Mouse (Mus musculus): ENCODE data around the gene Ubqlnl. TPM values are rescaled to one million over a fixed set of nuclear protein-coding genes. Genes with fewer than 3 reads are reported as not detected.

Gene Ubqlnl
- total RNA-seq (2015) (not detected in 2 replicates), total RNA-seq (2017) (not detected in 2 replicates)

- ATAC-seq (replicated peaks; ENCODE audit: poor library complexity) = no peak
Observed at GRCm38 (mm10) chr7:104150456-104150855, at the start of gene Ubqlnl. Gene Ubqlnl, minus strand, starts transcription at chr7:104150556.

DNA sequence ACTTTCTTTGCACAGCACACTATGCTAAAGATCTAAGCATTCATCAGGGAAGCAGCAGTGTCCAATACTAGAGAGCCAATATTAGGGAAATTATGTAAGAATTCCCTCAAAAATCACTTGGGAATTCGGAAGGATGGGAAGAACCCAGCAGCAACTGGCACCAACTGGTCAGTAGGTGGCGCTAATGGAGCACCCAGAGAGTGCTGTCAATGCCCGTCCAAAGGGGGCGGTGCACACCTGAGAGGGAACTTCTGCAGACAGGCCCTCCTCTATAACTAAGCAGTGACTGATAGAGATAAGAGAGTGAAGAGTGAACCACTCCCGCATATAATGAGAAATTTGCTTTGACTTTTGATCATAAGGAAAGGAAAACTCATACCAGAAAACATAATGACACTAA is 49.5 kb upstream of the Ubqlnl start:
- ATAC-seq (replicated peaks; ENCODE audit: poor library complexity) = peak; percentile 99

DNA sequence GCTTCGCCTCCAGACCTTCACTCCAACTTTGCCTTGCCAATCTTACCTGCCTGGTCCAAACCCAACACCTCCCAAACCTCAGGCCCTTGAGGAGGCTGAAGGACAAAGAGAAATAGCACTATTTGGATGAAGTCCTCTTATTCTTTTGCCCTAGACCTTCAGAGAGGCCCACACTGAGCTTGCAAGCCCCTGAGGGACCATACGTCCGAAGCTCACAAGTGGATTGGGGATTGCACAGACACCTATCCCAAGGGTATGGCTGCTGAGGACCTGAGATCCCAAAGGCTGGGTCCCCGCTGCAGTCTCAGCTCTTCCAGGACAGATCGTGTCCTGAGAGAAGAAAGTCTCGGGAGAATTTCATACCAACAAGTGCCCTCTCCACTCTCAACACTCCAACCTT is 45.5 kb upstream of the Ubqlnl start, which contains the start of gene Olfr649:
Gene Olfr649 (minus strand): TSS at position 101 of the 400 bp plus-strand sequence.
- ATAC-seq (replicated peaks; ENCODE audit: poor library complexity) = no peak

DNA sequence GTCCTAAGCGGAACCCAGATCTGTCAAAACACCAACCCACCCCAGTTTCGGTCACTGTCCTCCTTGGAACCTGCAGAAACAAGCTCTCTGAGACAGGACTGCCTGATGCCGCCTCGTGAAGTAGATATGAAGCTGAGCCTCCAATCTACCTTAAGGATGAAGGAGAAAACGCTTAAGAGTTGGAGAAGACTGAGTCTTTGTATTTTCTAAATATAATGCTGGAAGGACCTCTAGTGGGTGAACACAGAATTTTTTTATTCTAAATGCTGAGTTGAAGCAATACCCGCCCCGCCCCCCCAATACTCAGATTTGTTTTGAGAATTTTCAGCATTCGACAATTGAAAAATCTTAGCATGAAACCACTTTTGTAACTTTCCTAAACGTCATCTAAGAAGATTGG is 40.9 kb upstream of the Ubqlnl start:
- peak; percentile 79 for ATAC-seq (replicated peaks; ENCODE audit: poor library complexity)

DNA sequence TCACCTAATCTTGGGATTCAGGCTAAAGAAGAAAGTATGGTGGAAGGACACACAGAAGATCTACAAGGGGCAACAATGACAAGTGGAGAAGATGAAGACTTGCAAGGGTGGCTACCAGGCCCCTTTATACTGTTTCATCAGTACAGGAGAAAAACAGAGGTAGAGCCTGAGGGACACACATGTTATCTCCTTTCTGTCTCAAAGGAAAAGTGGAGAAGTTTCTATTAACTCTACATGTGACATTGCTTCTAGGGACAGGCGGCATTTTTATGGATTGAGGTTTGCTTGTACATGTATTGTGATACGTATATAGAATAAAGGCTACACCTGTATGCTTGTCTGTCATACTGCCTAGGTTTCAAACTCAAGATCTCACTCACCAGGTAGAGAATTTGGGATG is 32.9 kb upstream of the Ubqlnl start, which contains the start of gene Olfr648:
Gene Olfr648 (minus strand): TSS at position 101 of the 400 bp plus-strand sequence.
- ATAC-seq (replicated peaks; ENCODE audit: poor library complexity) = no peak

DNA sequence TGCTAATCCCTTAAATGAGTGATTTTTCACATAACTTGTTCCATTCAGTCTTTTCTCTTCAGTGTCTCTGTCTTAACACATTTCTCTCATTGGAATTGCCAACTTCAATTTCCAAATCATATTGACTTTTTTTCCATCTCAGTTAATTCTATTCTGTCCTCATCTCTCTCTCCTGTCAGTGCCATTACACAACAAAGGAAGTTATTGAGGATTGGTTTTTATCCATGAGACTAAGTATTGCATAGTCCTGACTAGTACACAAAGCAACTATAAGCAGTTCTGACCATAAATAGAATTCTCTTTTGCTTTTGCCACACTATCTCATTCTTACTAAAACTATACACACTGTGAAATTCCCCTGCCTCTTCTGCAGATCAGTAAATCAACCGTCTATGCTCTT is 28.7 kb upstream of the Ubqlnl start:
- peak; percentile 77 for ATAC-seq (replicated peaks; ENCODE audit: poor library complexity)

DNA sequence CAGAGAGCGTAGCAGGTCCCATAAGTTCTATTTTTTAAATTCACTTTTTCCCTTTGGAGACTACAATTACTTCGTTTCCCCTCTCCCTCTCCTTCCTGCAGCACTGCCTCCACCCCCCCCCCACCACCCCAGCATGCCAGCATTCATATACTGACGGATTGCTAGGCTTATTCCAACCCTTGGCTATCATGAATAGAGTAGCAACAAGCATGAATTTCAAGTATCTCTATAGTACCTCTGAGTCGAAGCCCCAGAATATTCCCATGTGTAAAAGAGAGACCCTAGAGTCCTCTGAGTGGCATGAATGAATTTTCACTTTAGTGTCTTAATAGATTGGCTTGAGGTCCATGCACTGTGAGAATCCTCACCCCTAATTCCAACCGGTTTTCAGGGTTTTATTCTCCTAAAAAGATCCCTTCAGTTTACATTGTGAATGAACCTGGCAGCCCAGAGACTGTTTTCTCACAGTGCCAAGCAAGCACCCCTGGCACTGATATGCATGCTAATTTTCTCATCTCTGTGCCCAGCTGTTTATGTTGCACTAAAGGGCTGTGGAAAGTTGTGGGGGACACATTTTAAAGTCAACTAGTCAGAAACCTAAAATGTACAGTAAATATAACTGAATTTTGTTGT is 28.2 kb upstream of the Ubqlnl start:
- no peak for ATAC-seq (replicated peaks; ENCODE audit: poor library complexity)

- no peak for ATAC-seq (replicated peaks; ENCODE audit: poor library complexity)
Observed at GRCm38 (mm10) chr7:104175085-104175484, 24.7 kb upstream of the Ubqlnl start.

DNA sequence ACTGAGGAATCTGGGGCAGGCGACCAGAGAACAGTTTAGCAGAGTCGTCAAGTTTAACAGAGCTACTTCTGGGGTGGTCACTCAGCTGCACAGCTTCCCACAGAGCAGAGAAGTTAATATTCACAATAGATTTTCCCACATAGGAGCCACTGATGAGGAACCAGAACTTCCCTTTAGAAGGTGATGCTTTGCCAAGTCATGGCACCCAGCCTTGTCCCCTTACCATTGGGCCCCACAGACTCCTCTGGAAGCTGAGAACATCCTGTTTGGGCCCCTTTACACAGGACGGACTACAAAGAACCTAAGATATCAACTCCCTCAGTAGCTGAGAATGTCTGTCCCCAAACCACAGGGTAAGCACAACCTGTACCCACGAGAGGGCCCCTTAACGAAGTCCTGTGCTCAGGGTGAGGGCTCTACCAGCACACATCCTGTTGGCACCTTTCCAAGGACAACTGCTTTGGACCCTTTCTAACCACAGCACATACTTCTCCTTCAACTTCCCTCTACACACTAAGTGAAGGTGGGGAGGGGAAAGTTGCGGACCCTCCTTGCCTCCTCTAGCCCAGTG is 19.4 kb upstream of the Ubqlnl start:
- ATAC-seq (replicated peaks; ENCODE audit: poor library complexity) = peak; percentile 78

DNA sequence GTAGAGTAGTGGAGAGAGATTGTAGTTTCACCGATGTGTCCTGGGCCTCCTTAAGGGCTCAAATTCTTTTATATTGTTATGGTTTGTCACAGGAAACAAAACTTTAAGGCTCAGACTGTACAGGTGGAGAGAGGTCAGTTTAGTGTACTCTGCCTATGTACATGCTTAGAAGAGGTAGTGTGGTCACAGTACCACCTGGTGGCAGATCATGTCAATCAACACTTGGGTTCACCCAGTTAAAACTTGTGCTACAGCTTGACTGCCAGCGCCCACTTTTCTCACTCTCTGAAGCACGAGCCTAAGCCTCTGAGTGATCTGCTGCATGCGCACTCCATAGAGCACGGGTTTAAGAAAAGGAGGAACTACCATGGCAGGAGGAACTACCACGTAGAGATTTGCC is 16.7 kb upstream of the Ubqlnl start:
- peak; percentile 45 for ATAC-seq (replicated peaks; ENCODE audit: poor library complexity)

DNA sequence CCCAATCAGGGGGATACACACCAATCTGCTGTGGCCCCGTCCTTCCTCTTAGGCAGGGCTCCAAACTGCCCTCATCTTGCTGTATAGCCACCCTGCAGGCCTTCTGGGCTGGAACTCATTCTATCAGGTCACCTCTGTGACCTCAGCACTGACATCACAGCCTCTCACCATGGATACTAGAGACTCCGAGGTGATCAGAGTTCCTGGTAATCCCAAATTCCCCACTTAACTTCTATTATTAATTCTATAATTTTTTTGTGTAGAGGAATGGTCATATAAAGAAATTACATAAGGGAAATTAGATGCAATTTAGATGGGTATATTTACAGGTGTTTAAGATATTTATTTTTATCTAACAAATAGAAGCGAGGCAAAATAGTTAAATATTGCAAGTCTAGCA is 7.2 kb downstream of the Ubqlnl start, which contains the start of gene Ubqln3:
Gene Ubqln3 (minus strand): TSS at position 101 of the 400 bp plus-strand sequence.
- ATAC-seq (replicated peaks; ENCODE audit: poor library complexity) = no peak

GRCm38 (mm10) chr7:104137305-104137704 is 13.1 kb downstream of the Ubqlnl start, which contains the start of gene Olfr643:
Gene Olfr643, minus strand, starts transcription at chr7:104137405.
- no peak for ATAC-seq (replicated peaks; ENCODE audit: poor library complexity)

GRCm38 (mm10) chr7:104129726-104130125 is 20.6 kb downstream of the Ubqlnl start, which contains the start of gene Ubqln5:
Gene Ubqln5, minus strand, starts transcription at chr7:104129826.
- no peak for ATAC-seq (replicated peaks; ENCODE audit: poor library complexity)

GRCm38 (mm10) chr7:104104757-104104972 is 45.7 kb downstream of the Ubqlnl start, which contains the start of gene Olfr646:
Gene Olfr646, plus strand, starts transcription at chr7:104104873.
- ATAC-seq (replicated peaks; ENCODE audit: poor library complexity) = no peak

DNA sequence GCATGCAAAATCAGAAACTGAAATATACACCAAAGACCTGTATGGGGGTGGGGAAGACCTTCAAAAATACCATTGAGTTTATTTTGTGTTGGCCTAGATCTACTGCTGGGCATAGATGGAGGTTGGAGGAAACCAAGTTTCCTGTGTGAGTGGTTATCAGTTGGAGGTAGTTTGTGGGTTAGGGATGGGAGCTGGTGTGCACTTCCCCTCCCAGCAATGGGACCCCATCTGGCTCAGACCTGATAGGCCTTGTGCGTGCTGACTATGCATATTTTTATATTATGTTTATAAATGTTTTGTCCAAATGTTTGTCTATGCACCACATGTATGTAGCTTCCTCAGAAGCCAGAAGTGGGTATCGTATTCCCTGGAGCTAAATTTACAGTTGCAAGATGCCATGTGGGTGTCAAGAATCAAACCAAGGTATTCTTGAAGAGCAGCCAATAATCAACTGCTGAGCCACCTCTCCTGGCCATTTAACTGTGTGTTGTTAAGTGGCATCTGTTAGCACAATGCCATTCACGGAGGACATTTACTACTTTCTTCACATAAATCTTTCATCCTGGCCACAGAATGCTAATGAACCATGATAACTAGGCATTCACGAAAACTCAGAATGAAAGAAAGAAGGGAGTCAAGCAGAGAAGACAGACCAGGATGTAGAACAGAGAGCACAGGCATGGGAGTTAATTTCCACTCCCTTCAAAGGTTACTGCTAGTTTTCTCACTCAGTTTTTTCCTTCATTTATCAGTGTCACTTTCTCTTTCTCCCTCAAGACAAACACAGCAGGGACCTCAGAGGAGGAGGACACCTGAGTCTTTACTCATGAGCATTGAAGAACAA is 46.2 kb downstream of the Ubqlnl start:
- ATAC-seq (replicated peaks; ENCODE audit: poor library complexity) = peak; percentile 100

Other genes with a start within 250 kb of the Ubqlnl start
- not detected in 2 replicates for gene Olfr65, start 247.1 kb downstream of the Ubqlnl start, total RNA-seq (2015)
- gene Olfr65, start 247.1 kb downstream of the Ubqlnl start, total RNA-seq (2017) = not detected in 2 replicates
- gene Olfr631, start 221.7 kb downstream of the Ubqlnl start, total RNA-seq (2015) = not detected in 2 replicates
- gene Olfr631, start 221.7 kb downstream of the Ubqlnl start, total RNA-seq (2017) = not detected in 2 replicates
- not detected in 2 replicates for gene Olfr632, start 216.2 kb downstream of the Ubqlnl start, total RNA-seq (2015)
- not detected in 2 replicates for gene Olfr632, start 216.2 kb downstream of the Ubqlnl start, total RNA-seq (2017)
- gene Olfr633, start 206.1 kb downstream of the Ubqlnl start, total RNA-seq (2015) = not detected in 2 replicates
- gene Olfr633, start 206.1 kb downstream of the Ubqlnl start, total RNA-seq (2017) = not detected in 2 replicates
- gene Olfr635, start 179.4 kb downstream of the Ubqlnl start, total RNA-seq (2015) = not detected in 2 replicates
- not detected in 2 replicates for gene Olfr635, start 179.4 kb downstream of the Ubqlnl start, total RNA-seq (2017)
- not detected in 2 replicates for gene Olfr638, start 151.8 kb downstream of the Ubqlnl start, total RNA-seq (2015)
- gene Olfr638, start 151.8 kb downstream of the Ubqlnl start, total RNA-seq (2017) = not detected in 2 replicates
- gene Olfr639, start 133.3 kb downstream of the Ubqlnl start, total RNA-seq (2015) = 0.02 TPM in 1 of 2 replicates, not detected in the other
- not detected in 2 replicates for gene Olfr639, start 133.3 kb downstream of the Ubqlnl start, total RNA-seq (2017)
- not detected in 2 replicates for gene Olfr640, start 125.0 kb downstream of the Ubqlnl start, total RNA-seq (2015)
- gene Olfr640, start 125.0 kb downstream of the Ubqlnl start, total RNA-seq (2017) = not detected in 2 replicates
- not detected in 2 replicates for gene Olfr641, start 115.1 kb downstream of the Ubqlnl start, total RNA-seq (2015)
- gene Olfr641, start 115.1 kb downstream of the Ubqlnl start, total RNA-seq (2017) = not detected in 2 replicates
- gene Olfr642, start 97.9 kb downstream of the Ubqlnl start, total RNA-seq (2015) = not detected in 2 replicates
- not detected in 2 replicates for gene Olfr642, start 97.9 kb downstream of the Ubqlnl start, total RNA-seq (2017)
- gene 4930516K23Rik, start 89.1 kb downstream of the Ubqlnl start, total RNA-seq (2015) = not detected in 2 replicates
- gene 4930516K23Rik, start 89.1 kb downstream of the Ubqlnl start, total RNA-seq (2017) = not detected in 2 replicates
- not detected in 2 replicates for gene Olfr644, start 78.7 kb downstream of the Ubqlnl start, total RNA-seq (2015)
- not detected in 2 replicates for gene Olfr644, start 78.7 kb downstream of the Ubqlnl start, total RNA-seq (2017)
- not detected in 2 replicates for gene Olfr645, start 65.1 kb downstream of the Ubqlnl start, total RNA-seq (2015)
- not detected in 2 replicates for gene Olfr645, start 65.1 kb downstream of the Ubqlnl start, total RNA-seq (2017)
- not detected in 2 replicates for gene Olfr646, start 45.7 kb downstream of the Ubqlnl start, total RNA-seq (2015)
- gene Olfr646, start 45.7 kb downstream of the Ubqlnl start, total RNA-seq (2017) = not detected in 2 replicates
- not detected in 2 replicates for gene Ubqln5, start 20.7 kb downstream of the Ubqlnl start, total RNA-seq (2015)
- not detected in 2 replicates for gene Ubqln5, start 20.7 kb downstream of the Ubqlnl start, total RNA-seq (2017)
- not detected in 2 replicates for gene Olfr643, start 13.2 kb downstream of the Ubqlnl start, total RNA-seq (2015)
- gene Olfr643, start 13.2 kb downstream of the Ubqlnl start, total RNA-seq (2017) = not detected in 2 replicates
- gene Ubqln3, start 7.3 kb downstream of the Ubqlnl start, total RNA-seq (2015) = not detected in 2 replicates
- not detected in 2 replicates for gene Ubqln3, start 7.3 kb downstream of the Ubqlnl start, total RNA-seq (2017)
- gene Olfm5, start 14.3 kb upstream of the Ubqlnl start, total RNA-seq (2015) = 0.15 TPM in 1 of 2 replicates, not detected in the other
- gene Olfm5, start 14.3 kb upstream of the Ubqlnl start, total RNA-seq (2017) = 0.17 TPM in 1 of 2 replicates, not detected in the other
- gene Olfr648, start 32.8 kb upstream of the Ubqlnl start, total RNA-seq (2015) = not detected in 2 replicates
- gene Olfr648, start 32.8 kb upstream of the Ubqlnl start, total RNA-seq (2017) = not detected in 2 replicates
- gene Olfr649, start 45.4 kb upstream of the Ubqlnl start, total RNA-seq (2015) = not detected in 2 replicates
- not detected in 2 replicates for gene Olfr649, start 45.4 kb upstream of the Ubqlnl start, total RNA-seq (2017)
- 2.3 and 3.7 TPM in 2 replicates for gene Trim6, start 68.2 kb upstream of the Ubqlnl start, total RNA-seq (2015)
- 2.1 and 2.5 TPM in 2 replicates for gene Trim6, start 68.2 kb upstream of the Ubqlnl start, total RNA-seq (2017)
- gene Trim34a, start 93.9 kb upstream of the Ubqlnl start, total RNA-seq (2015) = 8.6 and 10.9 TPM in 2 replicates
- 10.4 and 16.4 TPM in 2 replicates for gene Trim34a, start 93.9 kb upstream of the Ubqlnl start, total RNA-seq (2017)
- gene Trim5, start 137.5 kb upstream of the Ubqlnl start, total RNA-seq (2015) = 4.7 and 5.3 TPM in 2 replicates
- 6.9 and 8.0 TPM in 2 replicates for gene Trim5, start 137.5 kb upstream of the Ubqlnl start, total RNA-seq (2017)
- gene Trim12a, start 164.9 kb upstream of the Ubqlnl start, total RNA-seq (2015) = 47.7 and 58.0 TPM in 2 replicates
- gene Trim12a, start 164.9 kb upstream of the Ubqlnl start, total RNA-seq (2017) = 63.9 and 69.0 TPM in 2 replicates
- 0.17 and 0.32 TPM in 2 replicates for gene Trim34b, start 178.9 kb upstream of the Ubqlnl start, total RNA-seq (2015)
- 0.10 and 0.87 TPM in 2 replicates for gene Trim34b, start 178.9 kb upstream of the Ubqlnl start, total RNA-seq (2017)
- gene Trim12c, start 202.8 kb upstream of the Ubqlnl start, total RNA-seq (2015) = 13.4 and 14.2 TPM in 2 replicates
- gene Trim12c, start 202.8 kb upstream of the Ubqlnl start, total RNA-seq (2017) = 23.5 and 30.1 TPM in 2 replicates
- 0.61 and 2.0 TPM in 2 replicates for gene Trim30b, start 219.3 kb upstream of the Ubqlnl start, total RNA-seq (2015)
- gene Trim30b, start 219.3 kb upstream of the Ubqlnl start, total RNA-seq (2017) = 1.5 and 1.8 TPM in 2 replicates